Mouse (Mus musculus): ENCODE results near the gene Fbxl17. TPM values are rescaled to one million over a fixed set of nuclear protein-coding genes. Genes with fewer than 3 reads are reported as not detected.
A peak's percentile ranks its signal among the peaks of the same experiment; 100 is the strongest.

Gene Fbxl17
- total RNA-seq, 2 experiments from 2014 or later: 72.5 to 75.7 TPM

- no peak for DNase-seq (ENCODE audit: extremely low spot score in 1 of 2, low spot score in 2 of 2)
- intact Hi-C loops (cut with DNase I): no loop called here
Measured at GRCm38 (mm10) chr17:63358837-63359236, 141.0 kb downstream of the Fbxl17 start.

DNA sequence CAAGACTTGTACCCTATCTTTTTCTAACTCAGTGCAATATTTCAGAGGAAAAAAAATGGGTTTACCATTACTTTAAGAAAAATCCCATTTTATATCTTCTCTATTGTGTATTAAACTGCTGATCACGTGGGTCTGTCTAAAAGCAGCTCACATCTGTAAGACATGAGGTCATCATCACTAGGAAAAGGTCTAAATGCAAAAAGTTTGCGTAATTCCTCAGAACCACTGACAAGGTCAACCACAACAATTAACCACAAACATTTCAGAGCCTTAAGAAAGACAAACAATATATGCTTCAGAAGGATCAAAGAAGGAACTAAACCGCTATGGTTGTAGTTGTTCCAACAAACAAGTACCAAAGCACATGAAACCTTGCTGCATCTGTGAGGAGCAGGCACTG lies 143.6 kb downstream of the Fbxl17 start:
- DNase-seq (ENCODE audit: extremely low spot score in 1 of 2, low spot score in 2 of 2): no peak
- intact Hi-C loops (cut with DNase I): no loop called here

DNA sequence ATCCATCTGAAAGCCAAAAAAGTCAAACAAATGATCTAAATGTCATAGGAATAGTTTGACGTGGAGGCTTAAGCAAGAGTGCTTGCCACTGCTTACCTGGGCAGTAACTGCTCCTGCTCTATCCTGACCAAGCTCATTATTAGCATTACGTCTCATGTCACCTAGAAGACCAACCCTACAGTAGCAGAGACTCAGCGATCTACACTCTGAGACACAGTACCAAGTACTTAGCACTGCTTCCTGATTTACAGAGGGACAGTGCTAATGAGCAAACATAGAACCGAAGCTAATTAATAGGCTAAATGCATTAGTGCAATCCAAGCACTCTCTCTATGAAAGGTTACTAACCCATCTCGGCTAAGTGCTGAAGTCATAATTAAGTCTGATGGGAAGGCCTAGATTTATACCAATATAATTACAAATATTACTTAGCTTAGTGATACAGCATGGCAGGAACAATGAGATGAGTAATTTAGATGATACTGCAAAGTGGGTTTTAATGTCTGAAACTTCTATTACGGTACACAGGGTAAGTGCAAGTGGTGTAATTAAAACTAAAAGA lies 147.1 kb downstream of the Fbxl17 start:
- intact Hi-C loops (cut with DNase I): no loop called here
- no peak for DNase-seq (ENCODE audit: extremely low spot score in 1 of 2, low spot score in 2 of 2)

DNA sequence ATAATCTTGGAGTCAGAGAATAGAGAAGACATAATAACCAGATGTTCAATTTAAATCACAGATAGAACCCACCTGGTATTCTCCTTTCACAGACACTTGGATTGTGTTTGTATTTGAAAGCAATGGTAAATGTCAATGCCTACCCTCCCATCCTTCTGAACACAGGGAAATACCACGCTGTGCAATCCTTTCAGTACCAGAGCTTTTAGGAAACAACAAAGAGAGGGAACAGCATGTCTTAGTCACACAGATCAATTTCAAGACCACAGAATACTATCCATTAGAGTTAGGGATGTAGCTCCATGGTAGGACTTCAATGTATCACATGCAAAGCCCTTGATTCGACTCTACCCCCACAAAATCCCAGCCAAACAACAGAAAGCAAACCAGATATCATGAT lies 148.1 kb downstream of the Fbxl17 start:
- no peak for DNase-seq (ENCODE audit: extremely low spot score in 1 of 2, low spot score in 2 of 2)
- intact Hi-C loops (cut with DNase I): no loop called here

DNA sequence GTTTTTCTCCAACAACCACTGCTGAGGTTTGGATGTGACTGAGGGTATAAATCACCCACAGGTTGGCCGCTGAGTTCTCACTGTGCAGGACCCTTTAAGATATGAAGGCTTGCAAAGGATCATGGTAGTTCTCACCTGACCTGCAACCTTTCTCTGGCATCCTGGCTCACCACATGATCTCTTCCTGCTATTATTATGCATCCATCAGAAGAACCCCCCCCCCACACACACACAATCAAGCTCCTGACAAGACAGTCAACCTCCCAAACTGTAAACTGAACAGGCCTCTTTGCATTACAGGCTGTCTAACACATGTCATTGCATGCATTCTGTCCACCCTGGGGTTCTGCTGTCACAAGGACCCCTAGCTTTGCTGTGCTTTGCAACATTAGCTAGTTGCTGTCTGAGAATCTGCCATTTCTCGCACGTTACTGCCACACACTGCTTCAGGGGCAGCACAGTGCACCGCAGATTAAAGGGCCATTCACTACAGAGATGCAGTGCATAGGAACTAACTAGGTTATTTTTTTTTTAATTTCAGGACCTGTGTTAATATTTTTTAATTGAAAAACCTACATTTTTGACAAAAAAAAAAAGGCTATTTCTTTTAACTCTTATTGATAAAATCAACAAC lies 148.8 kb downstream of the Fbxl17 start:
- intact Hi-C loops (cut with DNase I): no loop called here

GRCm38 (mm10) chr17:63344101-63344500 lies 155.7 kb downstream of the Fbxl17 start:
- intact Hi-C loops (cut with DNase I): no loop called here
- DNase-seq (ENCODE audit: extremely low spot score in 1 of 2, low spot score in 2 of 2): no peak

More for the DNA sequence above, 148.8 kb downstream of the Fbxl17 start:
- no peak for DNase-seq (ENCODE audit: extremely low spot score in 1 of 2, low spot score in 2 of 2)

DNA sequence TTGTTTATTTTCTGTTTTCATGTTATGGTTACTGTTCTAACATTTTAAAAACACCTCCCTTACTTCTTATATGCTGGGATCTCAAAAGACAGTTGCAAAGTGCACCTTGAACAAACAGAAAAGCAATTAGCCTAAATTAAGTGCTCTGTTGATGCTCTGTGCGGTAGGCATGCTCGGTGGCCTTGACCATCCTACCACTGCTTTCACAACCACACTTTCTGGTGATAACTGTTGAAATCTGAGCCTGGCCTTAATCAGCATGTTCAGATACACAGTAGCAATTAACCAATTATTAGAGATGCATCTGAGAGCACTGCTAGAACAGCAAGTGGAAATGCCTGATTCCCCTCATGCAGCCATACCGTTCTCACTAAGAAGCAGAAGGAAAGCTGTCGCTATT lies 156.7 kb downstream of the Fbxl17 start:
- intact Hi-C loops (cut with DNase I): no loop called here
- no peak for DNase-seq (ENCODE audit: extremely low spot score in 1 of 2, low spot score in 2 of 2)

GRCm38 (mm10) chr17:63342440-63342839 lies 157.4 kb downstream of the Fbxl17 start:
- intact Hi-C loops (cut with DNase I): no loop called here
- no peak for DNase-seq (ENCODE audit: extremely low spot score in 1 of 2, low spot score in 2 of 2)

- no peak for DNase-seq (ENCODE audit: extremely low spot score in 1 of 2, low spot score in 2 of 2)
- intact Hi-C loops (cut with DNase I): no loop called here
Measured at GRCm38 (mm10) chr17:63341203-63341602, 158.6 kb downstream of the Fbxl17 start.

DNA sequence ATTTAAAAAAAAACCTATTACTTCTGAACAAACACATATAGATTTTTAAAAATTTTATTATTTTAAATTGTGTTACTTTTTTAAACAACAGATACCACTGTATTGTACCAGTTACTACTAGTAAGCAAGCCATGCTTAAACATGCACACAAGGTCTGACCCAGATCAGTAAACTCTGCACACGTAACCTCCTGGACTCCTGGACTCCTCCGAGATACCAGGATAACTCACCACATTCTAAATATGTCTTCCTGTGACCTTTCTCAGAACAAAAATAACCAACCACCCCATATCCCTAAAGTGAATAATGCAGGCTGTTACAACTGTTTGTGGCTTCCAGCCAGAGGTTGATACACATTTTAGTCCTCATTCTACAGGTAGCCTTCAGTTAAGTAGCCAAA lies 170.9 kb downstream of the Fbxl17 start:
- intact Hi-C loops (cut with DNase I): loop anchor here (10.0 kb wide), 1 partner anchor 86 kb away; no protein-coding TSS in a partner anchor
- DNase-seq (ENCODE audit: extremely low spot score in 1 of 2, low spot score in 2 of 2): no peak

- DNase-seq (ENCODE audit: extremely low spot score in 1 of 2, low spot score in 2 of 2): no peak
- intact Hi-C loops (cut with DNase I): loop anchor here (10.0 kb wide), 1 partner anchor 89 kb away; no protein-coding TSS in a partner anchor
Measured at GRCm38 (mm10) chr17:63326227-63326626, 173.6 kb downstream of the Fbxl17 start.

DNA sequence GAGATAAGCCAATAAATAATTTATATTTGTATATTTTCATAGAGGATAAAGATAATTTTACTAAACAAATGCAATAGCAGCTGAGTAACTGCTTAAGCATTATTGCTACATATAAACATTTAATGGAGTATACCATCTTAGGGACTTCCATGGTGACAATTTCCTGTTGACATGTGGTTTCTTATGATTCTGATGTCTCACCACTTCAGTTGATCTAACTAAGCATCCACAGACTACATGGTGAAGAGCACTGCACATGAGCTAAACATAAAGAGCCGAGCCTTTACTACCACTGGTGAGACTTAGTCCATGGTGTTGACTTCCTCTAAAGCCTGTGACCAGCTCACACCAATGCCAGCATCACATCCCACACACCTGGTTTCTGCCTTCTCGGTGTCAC lies 175.1 kb downstream of the Fbxl17 start:
- DNase-seq (ENCODE audit: extremely low spot score in 1 of 2, low spot score in 2 of 2): no peak
- intact Hi-C loops (cut with DNase I): loop anchor here (5.0 to 10.0 kb wide), 2 partner anchors 90 to 143 kb away; no protein-coding TSS in a partner anchor

DNA sequence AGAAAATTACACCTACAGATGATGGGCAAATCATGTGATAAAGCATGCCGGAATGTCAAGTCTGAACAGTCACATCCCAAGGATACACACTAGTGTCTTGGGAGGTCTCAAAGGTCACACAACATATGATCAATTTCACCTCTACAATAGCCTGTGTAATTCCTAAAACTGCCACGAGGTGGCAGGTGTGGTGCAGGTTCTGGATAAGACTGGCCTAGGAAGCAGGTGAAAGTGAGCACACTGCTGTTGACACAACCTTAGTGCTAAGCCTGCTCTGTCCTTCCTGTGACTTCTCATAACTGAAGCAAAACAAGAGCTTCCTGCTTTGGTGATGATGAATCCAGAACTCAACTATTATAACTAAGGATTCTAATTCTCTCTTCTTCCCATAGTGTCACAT lies 175.8 kb downstream of the Fbxl17 start:
- peak; percentile 45 for DNase-seq (ENCODE audit: extremely low spot score in 1 of 2, low spot score in 2 of 2)
- intact Hi-C loops (cut with DNase I): loop anchor here (5.0 to 10.0 kb wide), 2 partner anchors 91 to 143 kb away; no protein-coding TSS in a partner anchor

DNA sequence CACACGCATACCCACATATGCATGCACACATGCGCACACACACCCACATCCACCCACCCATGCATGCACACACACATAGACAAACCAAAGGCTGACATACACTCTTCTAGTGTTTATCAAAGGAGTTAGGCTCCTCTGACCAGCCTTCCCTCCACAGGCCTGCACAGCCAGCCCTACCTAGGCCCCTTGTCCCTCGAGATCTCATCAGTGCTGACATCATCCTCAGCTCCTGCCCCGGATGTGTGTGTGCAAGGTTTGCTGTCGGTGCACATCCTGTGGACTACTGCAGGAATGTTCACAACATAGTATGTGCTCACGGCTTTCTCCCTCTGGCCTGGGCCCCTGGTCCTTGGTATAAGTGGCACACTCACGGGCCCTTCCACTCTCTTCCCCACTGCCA lies 177.0 kb downstream of the Fbxl17 start:
- intact Hi-C loops (cut with DNase I): loop anchor here (5.0 to 10.0 kb wide), 2 partner anchors 92 to 144 kb away; no protein-coding TSS in a partner anchor
- DNase-seq (ENCODE audit: extremely low spot score in 1 of 2, low spot score in 2 of 2): no peak

DNA sequence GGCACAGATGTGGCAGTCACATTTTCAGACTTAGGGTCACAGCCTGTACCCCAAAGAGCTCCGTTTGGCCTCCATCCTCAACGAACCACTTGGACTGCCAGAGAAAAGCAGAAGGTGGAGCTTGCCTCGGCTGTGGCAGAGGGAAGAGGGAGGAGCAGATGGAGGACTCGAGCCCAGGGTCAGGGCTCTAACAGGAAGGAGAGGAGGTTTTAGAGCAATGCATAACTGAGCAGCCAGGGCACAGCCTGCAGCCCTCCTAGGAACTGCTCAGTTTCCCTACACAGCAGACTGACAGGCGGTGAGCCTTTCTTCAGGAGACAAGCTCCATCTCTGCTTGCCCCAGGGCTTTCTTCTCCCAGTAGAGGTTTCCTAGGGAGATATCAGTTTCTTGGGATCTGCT lies 178.5 kb downstream of the Fbxl17 start:
- no peak for DNase-seq (ENCODE audit: extremely low spot score in 1 of 2, low spot score in 2 of 2)
- intact Hi-C loops (cut with DNase I): loop anchor here (5.0 to 10.0 kb wide), 2 partner anchors 94 to 146 kb away; no protein-coding TSS in a partner anchor

DNA sequence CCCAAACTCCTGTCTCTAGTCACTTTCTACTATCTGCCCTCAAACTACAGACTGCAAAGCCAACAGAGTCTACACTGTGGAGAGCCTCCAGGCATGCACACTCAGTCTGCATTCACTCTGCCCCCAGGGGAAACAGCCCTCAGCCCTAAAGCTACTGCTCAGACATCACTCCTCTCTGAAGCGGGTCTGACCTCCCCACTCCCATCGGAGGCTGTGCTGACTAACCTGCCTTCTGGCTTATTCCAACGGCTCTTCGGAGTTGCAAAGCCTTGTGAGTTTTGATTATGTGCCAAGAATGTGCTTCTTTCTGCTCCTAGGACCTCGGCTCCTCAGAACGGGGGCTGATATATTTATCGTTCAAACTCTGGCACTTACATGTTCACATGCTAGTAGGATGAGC lies 182.3 kb downstream of the Fbxl17 start:
- DNase-seq (ENCODE audit: extremely low spot score in 1 of 2, low spot score in 2 of 2): no peak
- intact Hi-C loops (cut with DNase I): no loop called here

DNA sequence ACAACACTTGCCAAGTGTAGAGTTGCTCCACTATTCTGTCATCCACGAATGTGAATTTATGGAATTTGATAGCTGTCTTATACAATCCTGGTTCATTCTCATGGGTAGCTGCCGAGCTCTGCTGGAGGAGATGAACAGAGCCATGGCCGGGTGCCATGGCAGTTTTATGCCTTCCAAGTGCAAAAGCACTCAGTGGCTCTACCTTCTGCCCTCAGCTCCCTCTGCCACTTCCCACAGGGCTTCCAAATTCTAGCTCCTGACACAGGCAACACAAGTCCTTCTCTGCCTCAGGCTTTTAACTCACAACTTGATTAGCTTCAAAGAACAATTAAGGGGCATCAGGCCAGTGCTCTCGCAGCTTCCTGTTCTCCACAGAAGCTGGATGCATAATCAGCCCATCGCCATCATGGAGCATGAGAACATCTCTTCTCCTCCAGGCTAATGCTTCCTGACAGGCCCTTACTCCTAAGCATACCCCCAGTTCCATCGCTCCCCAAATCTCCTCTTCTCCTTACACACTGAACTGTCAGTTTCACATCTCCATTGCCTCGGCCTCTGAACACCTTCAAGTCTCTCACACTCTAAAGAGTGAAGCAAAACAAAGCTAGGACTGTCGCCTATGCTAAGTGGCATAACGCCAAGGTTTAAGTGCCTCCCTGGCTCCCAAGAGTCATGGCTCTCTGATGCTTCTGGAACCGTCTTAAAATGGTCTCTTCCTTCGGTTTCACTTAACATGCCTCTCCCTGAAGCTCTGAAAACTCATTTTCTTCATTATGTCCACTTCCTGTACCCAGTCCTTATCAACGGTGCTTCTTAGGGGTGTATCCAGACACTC lies 184.0 kb downstream of the Fbxl17 start:
- intact Hi-C loops (cut with DNase I): no loop called here
- DNase-seq (ENCODE audit: extremely low spot score in 1 of 2, low spot score in 2 of 2): no peak

- no peak for DNase-seq (ENCODE audit: extremely low spot score in 1 of 2, low spot score in 2 of 2)
- intact Hi-C loops (cut with DNase I): no loop called here
Measured at GRCm38 (mm10) chr17:63312804-63313203, 187.0 kb downstream of the Fbxl17 start.

DNA sequence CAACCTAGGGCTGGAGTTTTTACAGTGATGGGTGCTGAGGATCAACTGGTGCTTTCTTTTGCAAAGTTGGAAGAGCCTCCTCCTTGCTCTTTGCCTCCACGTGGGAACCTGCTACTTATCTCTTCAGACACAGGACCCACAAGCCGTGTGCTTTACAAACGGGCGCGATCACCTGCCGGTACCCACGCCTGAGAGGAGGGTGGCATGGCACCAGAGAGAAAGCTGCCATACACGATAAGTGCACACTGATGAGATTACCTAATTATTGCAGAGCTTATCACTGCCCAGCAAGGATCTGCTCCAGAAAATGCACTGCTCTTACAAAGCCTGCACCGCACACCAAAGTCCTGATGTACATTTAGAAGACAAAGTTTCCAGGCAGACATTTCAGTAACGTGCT lies 187.5 kb downstream of the Fbxl17 start:
- intact Hi-C loops (cut with DNase I): no loop called here
- no peak for DNase-seq (ENCODE audit: extremely low spot score in 1 of 2, low spot score in 2 of 2)

GRCm38 (mm10) chr17:63311613-63312012 lies 188.2 kb downstream of the Fbxl17 start:
- intact Hi-C loops (cut with DNase I): no loop called here
- DNase-seq (ENCODE audit: extremely low spot score in 1 of 2, low spot score in 2 of 2): no peak
